Mouse (Mus musculus): ENCODE results near the gene Tle4.

Gene Tle4

DNA sequence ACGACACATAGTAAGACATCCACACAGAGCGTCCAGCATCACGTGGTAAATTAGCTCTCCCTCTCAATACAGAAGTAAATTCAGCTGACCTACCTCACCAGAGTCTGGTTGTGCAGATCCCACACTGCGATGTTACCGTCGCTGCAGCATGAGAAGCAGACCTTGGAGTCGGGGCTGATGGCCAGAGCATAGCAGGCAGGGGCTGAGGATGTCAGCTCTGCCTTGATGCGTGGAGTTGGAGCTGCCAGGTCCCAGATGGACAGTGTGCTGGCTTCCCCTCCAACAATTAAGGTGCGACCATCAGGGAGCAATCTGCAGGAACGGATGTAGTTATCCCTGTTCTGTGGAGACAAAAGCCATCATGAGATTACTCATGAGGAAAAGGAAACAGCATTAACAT, 144.4 kb downstream of the Tle4 start:
- no peak for DNase-seq (ENCODE audit: low spot score)

DNA sequence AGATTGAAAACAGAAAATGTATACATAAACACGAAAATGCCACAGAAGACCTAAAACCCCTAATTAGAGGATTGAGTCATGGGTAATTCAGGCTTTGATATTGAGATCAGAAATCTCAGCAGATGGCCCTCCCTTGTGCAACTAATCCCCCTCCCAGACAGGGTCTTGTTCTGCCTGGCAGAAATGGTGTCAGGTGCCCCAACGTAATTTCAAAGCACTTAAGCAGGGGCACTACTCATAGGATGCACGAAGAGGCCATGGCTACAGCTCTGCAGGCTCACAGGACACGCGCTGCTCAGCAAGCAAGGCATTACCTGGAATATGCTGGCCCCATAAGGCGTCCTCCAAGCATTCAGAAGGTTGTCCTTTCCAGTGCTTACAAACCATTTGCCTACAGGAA, 146.5 kb downstream of the Tle4 start:
- no peak for DNase-seq (ENCODE audit: low spot score)

DNA sequence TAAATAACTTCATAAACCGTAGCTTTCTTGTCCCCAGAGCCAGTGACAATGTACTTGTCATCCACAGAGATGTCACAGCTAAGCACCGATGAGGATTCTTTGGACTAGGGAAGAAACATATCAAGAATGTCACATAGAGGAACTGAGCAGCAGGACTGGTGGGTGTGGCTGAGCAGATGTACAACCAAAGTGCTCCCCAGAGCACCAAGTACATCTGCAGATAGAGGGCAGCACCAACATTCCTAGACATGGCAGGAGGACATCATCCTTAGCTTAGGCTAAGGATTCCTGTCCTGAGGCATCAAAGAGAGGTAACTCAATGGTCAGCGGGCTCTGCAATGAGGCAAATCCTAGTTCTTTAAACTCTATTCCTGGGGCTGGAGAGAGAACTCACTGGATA, 148.1 kb downstream of the Tle4 start:
- DNase-seq (ENCODE audit: low spot score) = no peak

DNA sequence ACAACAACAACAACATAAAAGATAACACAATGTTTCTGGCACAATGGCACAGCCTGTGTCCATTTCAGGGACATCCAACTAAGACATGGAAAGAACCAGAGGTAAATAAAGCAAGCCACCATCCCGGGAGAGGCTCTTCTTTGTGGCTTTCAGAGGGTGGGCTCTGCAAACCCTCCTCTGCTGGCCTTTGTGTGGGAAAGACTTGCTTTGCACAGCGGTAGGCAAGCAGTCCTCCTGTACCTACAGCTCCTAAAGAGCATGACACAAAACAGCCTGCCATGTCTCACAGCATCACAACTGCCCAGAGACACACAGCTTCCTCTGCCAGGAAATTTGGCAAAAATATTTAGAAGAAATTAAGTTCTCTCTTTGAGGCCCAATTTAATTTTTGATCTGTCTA, 149.3 kb downstream of the Tle4 start:
- DNase-seq (ENCODE audit: low spot score) = no peak

DNA sequence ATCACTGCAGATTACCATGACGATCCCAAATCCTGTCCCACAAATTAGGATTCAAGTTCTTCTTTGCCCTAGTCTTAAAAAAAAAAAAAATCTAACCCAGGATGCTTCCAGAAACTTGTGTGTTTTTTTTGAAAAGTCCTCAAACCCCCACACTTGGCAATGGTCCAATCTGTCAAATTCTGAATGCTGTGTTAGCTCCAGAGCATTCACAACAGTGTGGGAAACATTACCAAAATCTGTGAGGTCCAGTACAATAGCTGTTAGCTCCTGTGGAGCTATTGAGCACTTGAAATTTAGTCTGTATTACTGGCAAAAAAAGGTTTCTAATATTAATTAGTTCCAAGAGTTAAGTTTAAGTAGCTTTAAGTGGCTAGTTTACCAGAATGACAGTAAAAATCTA, 150.4 kb downstream of the Tle4 start:
- DNase-seq (ENCODE audit: low spot score) = no peak

DNA sequence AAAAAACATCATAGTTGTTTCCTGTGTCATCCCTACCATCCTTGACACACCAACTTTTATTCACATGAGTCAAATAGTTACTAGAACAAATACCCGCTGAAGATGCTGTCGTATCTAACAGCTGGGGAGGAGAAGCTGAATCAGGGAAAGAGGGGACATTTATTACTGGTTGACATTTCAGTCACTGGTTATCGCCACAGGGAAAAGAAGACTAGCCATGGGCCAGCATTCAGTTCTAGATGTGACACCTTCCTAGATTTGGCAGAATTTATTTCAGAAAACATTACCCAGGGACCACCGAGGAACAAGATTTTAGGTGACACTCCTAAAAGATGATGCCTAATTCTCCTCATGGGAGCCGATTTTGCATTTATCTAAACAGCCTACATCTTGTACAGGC, 156.0 kb downstream of the Tle4 start:
- no peak for DNase-seq (ENCODE audit: low spot score)

DNA sequence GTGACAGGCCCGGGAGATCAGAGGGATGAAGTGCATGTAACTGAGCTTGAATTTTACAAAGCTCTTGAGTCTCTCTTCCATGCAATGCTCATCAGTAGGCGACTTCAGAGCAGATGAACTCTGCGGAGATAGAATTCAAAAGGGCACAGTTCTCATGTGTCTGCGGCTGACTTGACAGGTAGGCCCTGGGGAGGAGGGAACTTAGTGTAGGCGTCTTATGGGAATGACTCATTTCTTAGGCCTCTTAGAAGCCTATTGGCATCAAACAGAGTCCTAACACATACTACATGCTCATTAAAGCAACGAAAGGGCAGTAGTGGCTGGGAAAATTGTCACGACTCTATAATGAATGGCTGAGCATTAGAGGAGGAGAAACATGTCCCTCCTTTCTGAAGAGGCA, 160.6 kb downstream of the Tle4 start:
- no peak for DNase-seq (ENCODE audit: low spot score)

DNA sequence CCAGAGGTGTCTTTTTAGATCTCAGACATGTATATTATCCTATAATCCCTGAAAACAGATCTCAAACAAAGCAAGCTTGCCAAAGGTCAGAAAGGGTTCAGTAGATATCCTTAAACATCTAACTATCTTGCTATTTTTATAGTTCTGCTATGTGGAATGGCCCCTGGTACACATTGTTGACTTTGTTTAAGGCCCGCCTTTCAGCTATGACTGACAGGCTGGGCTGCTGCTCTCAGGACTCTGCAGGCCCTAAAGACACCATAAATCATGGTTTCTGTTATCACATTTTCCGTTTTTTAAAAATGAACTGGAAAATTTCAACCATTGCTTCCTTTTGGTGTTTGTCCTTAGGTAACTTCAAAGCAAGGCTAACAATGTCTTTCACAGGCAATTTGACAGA, 161.3 kb downstream of the Tle4 start:
- no peak for DNase-seq (ENCODE audit: low spot score)

DNA sequence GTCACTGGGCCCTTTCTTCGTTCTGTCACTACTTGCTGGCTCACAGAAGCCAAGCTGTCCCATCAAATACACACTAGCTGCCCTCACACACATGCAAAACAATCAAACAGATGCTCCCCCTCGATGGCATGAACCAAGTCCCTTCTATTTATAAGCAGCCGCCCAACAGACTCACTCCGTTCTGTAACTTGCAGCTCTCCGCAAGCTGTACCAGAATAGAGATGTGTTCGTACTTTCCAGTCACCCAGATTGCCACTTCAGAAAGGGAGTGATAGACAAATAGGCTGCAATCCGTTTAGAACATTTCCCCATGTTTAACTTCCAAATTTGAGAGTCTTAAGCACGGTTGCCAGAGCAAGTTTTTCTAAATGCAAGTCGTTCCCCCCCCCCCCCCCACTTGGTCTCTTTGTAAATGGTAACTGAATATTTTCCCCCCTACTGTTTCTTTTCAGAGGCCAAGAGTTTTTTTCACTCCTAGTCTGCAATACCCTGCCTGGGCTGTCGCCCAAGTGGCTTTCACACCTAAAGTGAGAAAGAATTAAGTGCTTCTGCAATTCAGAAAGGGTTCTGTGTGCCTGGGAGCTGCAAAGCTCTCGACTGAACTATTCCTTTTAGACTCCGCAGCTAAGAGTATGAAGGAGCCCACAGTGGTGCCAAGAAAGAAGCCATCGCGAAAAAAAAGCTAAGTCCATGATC, 162.0 kb downstream of the Tle4 start:
- no peak for DNase-seq (ENCODE audit: low spot score)

DNA sequence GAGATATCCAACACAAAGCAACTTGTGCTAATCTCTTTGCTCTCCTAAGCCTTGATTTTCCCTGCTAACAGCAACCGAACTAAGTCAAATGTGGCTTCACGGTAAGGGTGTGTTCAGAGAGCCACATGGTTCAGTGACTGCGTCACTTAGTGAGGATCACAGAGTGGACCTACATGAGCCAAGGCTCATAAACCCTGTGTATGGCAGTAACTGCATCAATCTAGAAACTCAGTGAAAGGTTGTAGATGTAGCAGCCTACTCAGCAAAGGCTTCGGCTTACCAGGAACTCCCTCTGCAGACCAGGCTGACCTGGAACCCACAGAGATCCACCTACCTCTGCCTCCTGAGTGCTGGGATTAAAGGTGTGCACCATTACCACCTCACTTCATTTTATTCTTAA, 164.0 kb downstream of the Tle4 start:
- DNase-seq (ENCODE audit: low spot score) = no peak

DNA sequence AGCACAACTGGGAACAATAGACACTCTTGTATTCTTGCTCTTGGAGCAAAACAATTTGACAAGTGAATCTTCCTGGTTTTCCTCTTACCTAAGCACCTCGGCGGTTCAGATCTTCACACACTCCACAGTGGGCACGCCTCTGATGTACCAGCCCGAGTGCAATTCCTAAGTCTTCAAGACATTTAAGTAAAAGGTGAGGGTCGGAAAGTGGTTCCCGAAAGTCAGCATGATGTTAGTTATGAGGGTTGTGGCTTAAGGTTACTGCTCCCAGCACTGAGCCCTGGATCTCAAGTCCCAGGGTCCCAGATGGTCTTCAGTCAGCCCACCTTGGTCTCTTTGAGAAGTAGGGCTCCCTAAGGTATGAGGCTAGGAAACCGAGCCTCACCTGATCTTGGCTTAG, 165.4 kb downstream of the Tle4 start:
- no peak for DNase-seq (ENCODE audit: low spot score)

DNA sequence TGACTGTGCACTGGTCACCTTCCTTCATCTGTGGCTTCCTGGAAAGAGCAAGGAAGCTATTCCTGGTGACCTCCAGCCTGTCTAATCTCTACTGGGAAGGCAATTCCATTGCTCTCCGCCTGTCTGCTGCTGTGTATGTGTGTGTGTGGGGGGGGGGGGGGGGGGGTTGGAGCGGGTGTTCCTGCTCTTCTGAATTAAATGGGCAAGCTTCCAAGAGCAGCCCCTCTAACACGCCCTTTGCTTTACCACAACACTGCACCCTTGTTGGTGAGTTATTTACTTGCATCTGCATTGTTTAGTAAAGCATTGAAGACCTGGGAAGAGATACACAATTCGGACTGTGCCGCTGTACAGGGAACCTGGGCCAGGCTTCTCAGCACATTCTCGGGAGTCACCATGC, 170.9 kb downstream of the Tle4 start:
- DNase-seq (ENCODE audit: low spot score) = no peak

DNA sequence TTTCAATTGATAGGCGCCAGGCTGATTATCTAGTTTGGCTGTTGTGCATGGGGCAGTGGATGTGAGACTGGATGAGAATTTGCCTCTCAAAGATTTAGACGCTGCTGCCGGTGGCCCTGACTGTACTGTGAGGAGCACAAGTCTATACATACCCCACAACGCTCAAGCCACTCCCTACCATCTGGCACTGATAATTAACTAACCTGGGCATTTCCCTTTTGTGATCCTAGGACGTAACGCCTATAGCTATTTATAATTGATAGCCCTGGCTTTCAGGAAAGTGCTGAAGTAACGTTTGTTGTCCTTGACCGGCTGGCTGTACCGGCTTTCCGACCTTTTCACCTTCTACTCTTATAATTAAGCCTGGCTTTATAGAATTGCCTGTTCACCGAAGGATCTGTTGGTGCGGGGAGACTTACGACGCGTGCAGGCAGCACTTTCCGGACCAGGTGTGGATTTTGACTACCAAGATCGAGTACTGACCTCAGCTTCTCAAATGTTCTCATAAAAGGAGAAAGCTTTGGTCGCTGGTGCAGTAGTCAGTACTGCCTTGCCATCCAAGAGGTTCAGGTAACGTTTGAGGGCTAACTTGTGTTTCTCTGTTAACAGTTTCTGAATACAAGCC, 171.5 kb downstream of the Tle4 start:
- DNase-seq (ENCODE audit: low spot score) = no peak

DNA sequence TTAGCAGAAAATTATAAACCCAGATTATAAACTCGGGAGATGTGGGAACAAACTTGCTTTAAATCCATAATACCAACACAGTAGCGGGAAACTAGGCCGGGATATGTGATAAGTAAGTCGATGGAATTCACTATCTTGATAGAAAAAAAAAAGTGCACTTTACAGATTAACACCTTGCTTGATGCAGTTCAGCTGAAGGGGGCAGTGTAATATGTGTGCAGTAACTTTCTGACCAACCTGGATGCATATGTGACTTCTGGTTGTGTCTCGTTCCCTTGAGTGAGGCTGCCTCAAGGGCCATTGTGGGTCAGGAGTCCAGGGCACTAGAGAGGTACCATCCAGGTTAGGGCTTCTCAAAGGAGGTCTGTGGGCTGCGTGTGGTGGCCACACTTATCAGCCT, 172.7 kb downstream of the Tle4 start:
- DNase-seq (ENCODE audit: low spot score) = no peak

DNA sequence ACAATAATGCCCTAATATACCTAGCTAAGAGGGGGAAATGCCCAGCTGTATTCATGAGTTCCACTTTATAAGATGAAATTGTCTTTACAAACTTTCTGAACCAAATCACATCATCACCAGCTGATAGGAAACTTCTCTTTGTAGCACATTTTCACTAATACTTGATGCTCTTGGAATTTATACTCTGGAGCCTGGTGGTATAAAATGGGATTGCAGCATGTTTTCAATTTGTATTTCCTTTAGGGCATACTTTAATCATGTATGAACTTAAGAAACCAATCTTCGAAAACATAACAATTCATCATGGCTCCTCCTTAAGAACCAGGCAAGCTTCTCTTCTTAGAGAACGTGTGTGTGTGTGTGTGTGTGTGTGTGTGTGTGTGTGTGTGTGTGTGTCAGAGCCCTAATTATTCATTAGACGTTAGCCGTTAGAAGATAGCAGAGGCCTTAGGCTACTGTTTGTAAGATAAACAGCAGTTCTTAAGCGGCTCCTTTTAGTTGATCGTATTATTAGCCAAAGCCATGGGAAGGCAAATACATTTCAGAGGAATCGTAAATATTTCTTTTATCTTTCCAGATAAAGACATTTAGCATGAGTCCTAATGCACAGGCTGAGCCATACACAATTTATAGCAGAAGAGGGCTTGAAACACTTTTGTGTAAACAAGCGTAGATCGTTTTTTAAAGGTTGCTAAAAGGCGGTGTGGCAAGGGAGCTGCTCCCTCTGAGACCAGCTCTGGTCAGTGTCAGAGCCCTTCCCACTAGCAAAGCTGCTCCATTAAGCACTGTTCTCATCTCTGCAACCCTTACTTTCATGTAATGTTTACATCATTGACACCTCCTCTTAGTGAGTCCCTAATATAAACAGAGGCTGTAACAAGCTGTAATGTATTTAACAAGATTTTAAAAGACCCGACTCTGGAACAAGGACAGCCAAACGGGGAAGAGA, 173.6 kb downstream of the Tle4 start:
- DNase-seq (ENCODE audit: low spot score) = no peak

DNA sequence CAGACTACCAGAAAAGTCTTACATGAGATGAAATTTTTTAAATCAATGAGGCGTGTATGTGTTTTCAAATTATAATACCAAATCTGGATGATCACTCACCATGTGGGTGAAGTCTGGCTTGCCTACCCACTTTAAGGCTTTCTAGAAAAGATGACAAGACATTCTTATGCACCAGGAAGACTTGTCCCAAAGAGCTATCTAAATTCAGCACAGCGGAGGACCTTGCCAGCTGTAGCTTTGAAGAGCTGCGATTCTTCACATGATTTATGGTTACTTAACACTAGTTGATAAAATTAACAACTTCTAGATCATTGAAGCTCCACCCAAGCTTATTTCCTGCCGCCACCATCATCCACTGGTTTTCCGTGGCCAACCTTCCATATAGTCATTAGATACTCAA, 176.2 kb downstream of the Tle4 start:
- no peak for DNase-seq (ENCODE audit: low spot score)

DNA sequence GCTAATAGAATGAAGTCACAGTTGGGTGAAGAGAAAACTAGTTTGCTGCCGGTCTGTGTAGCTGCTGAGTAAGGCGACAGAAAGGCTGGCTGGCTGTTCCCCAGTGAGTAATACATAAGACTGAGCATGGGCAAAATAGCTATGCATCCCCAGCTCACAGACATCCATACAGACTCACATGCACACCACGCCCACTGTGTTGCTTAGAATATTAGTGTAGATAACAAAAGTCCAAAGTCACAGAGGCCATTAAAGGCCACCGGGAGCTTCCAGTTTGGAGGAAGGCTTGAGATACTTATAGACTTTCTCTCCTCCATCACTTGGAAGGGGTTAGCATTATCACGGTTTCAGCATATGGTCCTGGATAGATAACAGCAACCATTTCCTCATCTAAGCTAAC, 178.0 kb downstream of the Tle4 start:
- DNase-seq (ENCODE audit: low spot score) = no peak

DNA sequence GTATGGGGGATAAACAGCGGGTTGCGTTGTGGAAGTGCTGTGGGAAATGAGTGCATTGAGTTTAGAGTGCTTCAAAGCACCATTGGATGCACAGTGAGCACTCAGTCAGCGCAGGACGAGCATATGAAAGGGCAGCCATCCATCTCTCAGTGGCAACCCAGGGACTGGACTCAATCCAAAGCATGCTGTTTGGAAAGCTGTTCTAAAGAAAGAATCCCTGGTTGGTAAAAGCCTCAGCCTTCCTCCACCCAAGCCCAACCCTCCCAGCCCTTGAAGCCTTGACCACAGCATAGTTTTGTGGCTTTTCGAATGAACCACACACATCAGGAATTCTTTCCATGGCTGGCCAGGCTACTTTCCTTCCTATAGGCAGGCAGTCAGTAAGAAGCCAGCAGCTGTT, 181.0 kb downstream of the Tle4 start:
- no peak for DNase-seq (ENCODE audit: low spot score)

DNA sequence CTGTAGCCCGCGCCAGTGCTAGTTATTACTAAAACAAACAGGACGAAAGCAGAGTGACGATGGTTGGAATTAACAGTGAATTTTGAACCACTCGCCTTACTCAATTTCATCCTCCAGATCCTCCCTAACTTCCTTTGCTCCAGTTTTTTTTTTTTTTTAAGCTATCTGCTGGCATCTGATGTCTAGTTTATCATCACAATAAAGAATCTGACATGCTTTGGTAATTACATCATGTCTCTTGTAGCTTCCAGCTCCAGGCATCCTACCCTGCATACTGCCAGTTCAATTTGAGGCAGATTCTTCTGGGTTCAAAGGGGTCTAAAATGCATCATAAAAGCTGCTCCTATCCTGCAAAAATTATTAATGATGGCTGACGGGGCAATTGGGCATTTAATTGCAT, 181.9 kb downstream of the Tle4 start:
- no peak for DNase-seq (ENCODE audit: low spot score)

DNA sequence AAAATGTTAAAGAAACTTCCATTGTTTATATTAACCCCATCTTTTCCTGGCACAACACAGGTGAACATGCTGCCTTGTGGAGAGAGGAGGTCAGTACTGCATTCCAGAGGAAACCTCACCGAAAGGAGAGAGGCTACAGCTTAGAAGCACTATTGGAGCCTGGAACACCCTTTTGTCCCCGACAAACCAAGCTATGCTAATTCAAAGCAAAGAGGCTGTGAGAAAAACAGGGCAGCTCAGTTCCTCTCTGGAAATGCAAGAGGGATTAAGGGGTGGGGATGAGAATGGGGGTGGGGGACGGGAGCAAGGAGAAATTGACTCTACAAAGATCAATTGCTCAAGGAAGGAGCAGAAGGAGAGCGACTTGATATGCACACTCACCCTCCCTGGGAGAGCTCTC, 182.9 kb downstream of the Tle4 start:
- DNase-seq (ENCODE audit: low spot score) = no peak

DNA sequence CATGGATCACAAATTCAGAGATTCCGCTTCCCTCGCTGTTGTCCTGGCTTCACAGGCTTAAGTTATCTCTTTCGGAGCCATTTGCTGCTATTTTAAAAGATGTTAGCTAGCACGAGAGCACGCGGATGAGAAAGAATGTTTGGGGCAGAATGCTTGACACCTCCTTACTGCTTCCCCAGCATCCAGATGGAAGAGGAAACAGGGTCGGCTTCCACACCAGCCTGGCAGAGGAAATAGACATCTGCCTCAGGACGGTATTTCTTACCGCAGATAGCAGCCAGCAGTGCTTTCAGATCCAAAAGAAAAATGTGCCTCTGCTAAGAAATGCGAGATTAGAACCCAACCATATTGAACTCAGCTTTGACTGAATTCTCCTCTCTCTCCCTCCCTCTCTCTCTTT, 191.2 kb downstream of the Tle4 start:
- DNase-seq (ENCODE audit: low spot score) = no peak
